Mouse (Mus musculus): ENCODE results near the gene 1700011L22Rik.

DNA sequence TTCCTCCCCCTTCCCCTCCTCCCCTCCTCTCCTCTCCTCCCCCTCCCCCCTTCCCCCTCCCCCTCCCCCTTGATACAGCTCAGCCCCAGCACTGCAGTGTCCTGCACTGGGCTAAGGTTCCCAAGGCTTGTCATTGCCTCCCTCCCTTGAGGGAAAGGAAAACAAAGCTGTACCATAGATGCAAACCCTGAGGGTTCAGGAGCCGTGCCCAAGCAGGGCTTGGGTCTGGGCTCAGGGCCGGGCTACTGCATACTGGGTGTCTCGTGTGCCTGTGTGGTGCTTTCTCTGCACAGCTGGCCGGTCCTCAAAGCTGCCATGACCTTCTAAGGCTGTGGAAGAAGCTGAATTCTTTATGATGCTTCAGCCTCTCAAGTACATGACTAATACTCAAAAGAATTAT is 74.8 kb downstream of the 1700011L22Rik start:
- no peak for TF ChIP-seq POLR2A (IDR thresholded peaks at IDR 0.05; ENCODE audit: low read depth, low read length)
- no peak for TF ChIP-seq CTCF (IDR thresholded peaks at IDR 0.05; ENCODE audit: borderline replicate concordance, insufficient read depth, low read length)
